Mouse (Mus musculus) right cerebral cortex, adult 2 months (tissue): ENCODE measurements around the gene Thap12.

Experiments
- DNase-seq, 2 experiments: peaks; one replicate each; pipeline ENCODE4 v3.0.0; 2021 to 2022; ENCODE audit warnings: low spot score in 2 of 2

Thap12 gene

GRCm38 (mm10) chr7:98756050-98756449 lies 53.1 kb downstream of the Thap12 start:
- DNase-seq: no peak

- DNase-seq: no peak
Observed at GRCm38 (mm10) chr7:98756556-98756955, 53.7 kb downstream of the Thap12 start.

DNA sequence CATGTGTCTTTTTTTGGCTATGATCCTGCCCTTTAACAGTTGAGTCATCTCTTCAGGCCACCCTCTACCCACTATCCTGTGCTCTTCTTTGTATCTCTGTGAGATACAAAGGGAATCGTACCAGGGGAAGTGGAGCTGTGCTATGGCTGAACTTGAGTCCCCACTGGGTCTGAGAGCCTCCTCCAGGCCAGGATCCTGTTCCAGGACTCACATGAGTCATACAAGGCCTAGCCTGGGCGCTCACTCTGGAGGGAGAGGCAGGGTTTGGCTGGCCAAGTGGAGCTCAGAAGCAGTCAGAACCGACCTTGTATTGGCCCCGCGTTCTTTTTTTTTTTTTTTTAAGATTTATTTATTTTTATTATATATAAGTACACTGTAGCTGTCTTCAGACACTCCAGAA lies 57.2 kb downstream of the Thap12 start:
- no peak for DNase-seq

- no peak for DNase-seq
Observed at GRCm38 (mm10) chr7:98763911-98764310, 61.0 kb downstream of the Thap12 start.

GRCm38 (mm10) chr7:98767261-98767660 lies 64.4 kb downstream of the Thap12 start:
- DNase-seq: no peak
